Mouse (Mus musculus): Measurements from ENCODE around the gene Mllt3.

Mllt3 gene

GRCm38 (mm10) chr4:87953268-87953667 is 79.9 kb downstream of the Mllt3 start:
- no peak for DNase-seq (ENCODE audit: extremely low spot score)

- no peak for DNase-seq (ENCODE audit: extremely low spot score)
These were observed 83.7 kb downstream of the Mllt3 start for GRCm38 (mm10) chr4:87949451-87949850.

- no peak for DNase-seq (ENCODE audit: extremely low spot score)
These were observed 88.8 kb downstream of the Mllt3 start for GRCm38 (mm10) chr4:87944320-87944719.

GRCm38 (mm10) chr4:87942921-87943403 is 90.2 kb downstream of the Mllt3 start:
- no peak for DNase-seq (ENCODE audit: extremely low spot score)

GRCm38 (mm10) chr4:87939474-87940154 is 93.5 kb downstream of the Mllt3 start:
- no peak for DNase-seq (ENCODE audit: extremely low spot score)

- no peak for DNase-seq (ENCODE audit: extremely low spot score)
These were observed 96.8 kb downstream of the Mllt3 start for GRCm38 (mm10) chr4:87936326-87936725.

GRCm38 (mm10) chr4:87933701-87934337 is 99.3 kb downstream of the Mllt3 start:
- DNase-seq (ENCODE audit: extremely low spot score), result no peak

- DNase-seq (ENCODE audit: extremely low spot score), result no peak
These were observed 102.6 kb downstream of the Mllt3 start for GRCm38 (mm10) chr4:87930356-87931245.

- DNase-seq (ENCODE audit: extremely low spot score), result no peak
These were observed 104.5 kb downstream of the Mllt3 start for GRCm38 (mm10) chr4:87928603-87929199.

GRCm38 (mm10) chr4:87927354-87927753 is 105.8 kb downstream of the Mllt3 start:
- no peak for DNase-seq (ENCODE audit: extremely low spot score)

GRCm38 (mm10) chr4:87920664-87921063 is 112.5 kb downstream of the Mllt3 start:
- no peak for DNase-seq (ENCODE audit: extremely low spot score)

- DNase-seq (ENCODE audit: extremely low spot score), result no peak
These were observed 121.8 kb downstream of the Mllt3 start for GRCm38 (mm10) chr4:87911172-87911994.

- DNase-seq (ENCODE audit: extremely low spot score), result no peak
These were observed 127.9 kb downstream of the Mllt3 start for GRCm38 (mm10) chr4:87905149-87905771.

GRCm38 (mm10) chr4:87904722-87905121 is 128.4 kb downstream of the Mllt3 start:
- DNase-seq (ENCODE audit: extremely low spot score), result no peak

GRCm38 (mm10) chr4:87902584-87902983 is 130.6 kb downstream of the Mllt3 start:
- no peak for DNase-seq (ENCODE audit: extremely low spot score)

GRCm38 (mm10) chr4:87901166-87901565 is 132.0 kb downstream of the Mllt3 start:
- DNase-seq (ENCODE audit: extremely low spot score), result no peak

- DNase-seq (ENCODE audit: extremely low spot score), result no peak
These were observed 139.7 kb downstream of the Mllt3 start for GRCm38 (mm10) chr4:87893498-87893897.

GRCm38 (mm10) chr4:87893012-87893411 is 140.2 kb downstream of the Mllt3 start:
- no peak for DNase-seq (ENCODE audit: extremely low spot score)

- no peak for DNase-seq (ENCODE audit: extremely low spot score)
These were observed 149.8 kb downstream of the Mllt3 start for GRCm38 (mm10) chr4:87883225-87883875.

GRCm38 (mm10) chr4:87881995-87882394 is 151.2 kb downstream of the Mllt3 start:
- DNase-seq (ENCODE audit: extremely low spot score), result no peak
